Mouse (Mus musculus): ENCODE measurements at regions not wholly inside any gene's neighbourhood (a gene's known extent, or its start where the extent isn't known, plus 50 kb on each side); places are given as distances from the start of the nearest gene placed in this dataset.

DNA sequence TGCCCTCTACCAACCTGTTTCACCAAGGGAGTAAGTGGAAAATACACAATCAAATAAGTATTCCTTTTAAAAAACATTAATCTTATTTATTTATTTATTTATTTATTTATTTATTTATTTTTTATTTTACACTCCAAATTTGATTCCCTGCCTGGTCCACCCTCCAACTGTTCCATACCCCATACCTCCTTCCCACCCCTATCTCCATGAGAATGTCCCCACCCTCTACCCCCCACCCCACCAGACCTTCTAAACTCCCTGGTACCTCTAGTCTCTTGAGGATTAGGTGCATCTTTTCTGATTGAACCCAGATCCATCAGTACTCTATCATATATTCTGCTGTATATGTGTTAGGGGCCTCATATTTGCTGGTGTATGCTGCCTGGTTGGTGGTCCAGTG is 538.4 kb upstream of the Cdh8 start:
- Histone ChIP-seq H3K27me3 (replicated peaks; ENCODE audit: control insufficient read depth, insufficient read depth, low read length) (no peaks in the 10 kb centered on the region), H3K4me2 (ENCODE audit: low read depth, low read length) (no peak overlapping the region), H3K4me1 (ENCODE audit: control insufficient read depth, insufficient read depth, low read length) (no peaks in the 10 kb centered on the region), H3K4me3 (ENCODE audit: low read depth, low read length) (no peak overlapping the region), H3K9ac (ENCODE audit: low read depth, low read length) (no peak overlapping the region), H3K36me3 (ENCODE audit: control insufficient read depth, insufficient read depth, low read length) (no peaks in the 10 kb centered on the region), H3K9me3 (ENCODE audit: control insufficient read depth, low read length) (no peaks in the 10 kb centered on the region), H3K27ac (replicated peaks; ENCODE audit: low read depth, low read length) (no peak overlapping the region)
- ATAC-seq (ENCODE audit: low read depth) (no peak), DNase-seq (ENCODE audit: low spot score) (no peak)

DNA sequence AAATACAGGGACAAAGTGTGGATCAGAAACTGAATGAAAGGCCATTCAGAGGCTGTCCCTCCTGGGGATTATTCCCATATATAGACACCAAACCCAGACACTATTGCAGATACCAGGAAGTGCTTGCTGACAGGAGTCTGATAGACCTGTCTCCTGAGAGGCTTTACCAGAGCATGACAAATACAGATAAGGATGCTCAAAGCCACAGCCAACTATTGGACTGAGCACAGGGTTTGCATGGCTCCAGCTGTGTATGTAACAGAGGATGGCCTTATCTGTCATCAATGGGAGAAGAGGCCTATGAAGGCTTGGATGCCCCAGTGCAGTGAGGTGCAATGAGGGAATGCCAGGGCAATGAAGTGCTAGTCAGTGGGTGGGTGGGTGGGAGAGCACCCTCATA is 537.6 kb upstream of the Cdh8 start:
- no peak for ATAC-seq (ENCODE audit: low read depth)
- Histone ChIP-seq H3K36me3 (ENCODE audit: control insufficient read depth, insufficient read depth, low read length) (no peaks in the 10 kb centered on the region), H3K9ac (ENCODE audit: low read depth, low read length) (no peak overlapping the region), H3K9me3 (ENCODE audit: control insufficient read depth, low read length) (no peaks in the 10 kb centered on the region), H3K4me3 (ENCODE audit: low read depth, low read length) (no peak overlapping the region), H3K27me3 (replicated peaks; ENCODE audit: control insufficient read depth, insufficient read depth, low read length) (no peaks in the 10 kb centered on the region), H3K4me2 (ENCODE audit: low read depth, low read length) (no peak overlapping the region), H3K27ac (replicated peaks; ENCODE audit: low read depth, low read length) (no peak overlapping the region), H3K4me1 (ENCODE audit: control insufficient read depth, insufficient read depth, low read length) (no peaks in the 10 kb centered on the region)
- no peak for DNase-seq (ENCODE audit: low spot score)

DNA sequence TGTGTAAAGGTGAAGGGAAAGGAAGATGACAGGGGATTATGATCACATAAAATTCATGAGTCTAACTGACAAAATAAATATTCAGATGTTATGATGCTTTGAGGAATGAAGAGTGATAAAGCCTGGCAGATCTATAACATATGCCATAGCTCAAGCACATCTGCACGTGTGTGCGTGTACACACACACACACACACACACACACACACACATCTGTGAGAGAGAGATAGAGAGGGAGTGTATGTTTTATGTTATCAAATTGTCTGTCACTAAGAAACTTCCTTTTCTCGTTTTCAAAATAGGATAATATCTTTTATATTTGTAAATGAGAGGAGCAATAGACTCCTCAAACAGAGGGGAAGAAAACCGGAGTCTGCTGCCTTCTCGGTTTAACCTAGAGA is 516.9 kb upstream of the Cdh8 start:
- Histone ChIP-seq H3K4me2 (ENCODE audit: low read depth, low read length) (no peak overlapping the region), H3K9ac (ENCODE audit: low read depth, low read length) (no peak overlapping the region), H3K4me3 (ENCODE audit: low read depth, low read length) (no peak overlapping the region), H3K27ac (replicated peaks; ENCODE audit: low read depth, low read length) (no peak overlapping the region), H3K27me3 (replicated peaks; ENCODE audit: control insufficient read depth, insufficient read depth, low read length) (no peaks in the 10 kb centered on the region), H3K36me3 (ENCODE audit: control insufficient read depth, insufficient read depth, low read length) (no peaks in the 10 kb centered on the region), H3K9me3 (ENCODE audit: control insufficient read depth, low read length) (no peaks in the 10 kb centered on the region), H3K4me1 (ENCODE audit: control insufficient read depth, insufficient read depth, low read length) (no peaks in the 10 kb centered on the region)
- DNase-seq (ENCODE audit: low spot score) (no peak), ATAC-seq (ENCODE audit: low read depth) (no peak)
- WGBS, result 81% methylated on average over 5 of the region's 5 CpGs
